Mouse (Mus musculus): ENCODE measurements around the gene Trpt1.

GRCm38 (mm10) chr19:6985951-6986708, 9.8 kb upstream of the Trpt1 start:
- TF ChIP-seq CTCF (IDR thresholded peaks at IDR 0.05) (no peak), EP300 (IDR thresholded peaks at IDR 0.05) (no peak)

Data from lung, postnatal 0 days (tissue).